Mouse (Mus musculus) cerebral cortex, adult 2 months (tissue): ENCODE results near the gene Lrrk1.

ENCODE experiments used
- WGBS: fragments of 180-500 bp; shearing (Covaris S2); methylation state at CpG from one replicate; pipeline ENCODE4 v1.1.7; 2018; 5-methylcytosine and 5-hydroxymethylcytosine counted together

The Lrrk1 gene

GRCm38 (mm10) chr7:66224541-66224940 lies 163.6 kb downstream of the Lrrk1 start:
- 98% methylated on average over 6 of the region's 6 CpGs for WGBS

GRCm38 (mm10) chr7:66223731-66224130 lies 164.4 kb downstream of the Lrrk1 start:
- WGBS = 91% methylated on average over 1 of the region's 1 CpGs

GRCm38 (mm10) chr7:66222621-66223091 lies 165.5 kb downstream of the Lrrk1 start:
- 67% methylated on average over 8 of the region's 8 CpGs for WGBS

GRCm38 (mm10) chr7:66219794-66220227 lies 168.3 kb downstream of the Lrrk1 start:
- 80% methylated on average over 4 of the region's 4 CpGs for WGBS

GRCm38 (mm10) chr7:66219028-66219793 lies 168.9 kb downstream of the Lrrk1 start:
- 80% methylated on average over 4 of the region's 4 CpGs for WGBS

GRCm38 (mm10) chr7:66218193-66219014 lies 169.7 kb downstream of the Lrrk1 start:
- WGBS = 58% methylated on average over 9 of the region's 9 CpGs

- 59% methylated on average over 7 of the region's 7 CpGs for WGBS
These were observed 170.5 kb downstream of the Lrrk1 start for GRCm38 (mm10) chr7:66217531-66218094.

- WGBS = 92% methylated on average over 7 of the region's 7 CpGs
These were observed 171.1 kb downstream of the Lrrk1 start for GRCm38 (mm10) chr7:66217011-66217410.

- 100% methylated on average over 1 of the region's 1 CpGs for WGBS
These were observed 172.2 kb downstream of the Lrrk1 start for GRCm38 (mm10) chr7:66215911-66216310.

- WGBS = 95% methylated on average over 6 of the region's 6 CpGs
These were observed 173.7 kb downstream of the Lrrk1 start for GRCm38 (mm10) chr7:66214477-66214876.

GRCm38 (mm10) chr7:66212887-66213286 lies 175.3 kb downstream of the Lrrk1 start:
- 100% methylated on average over 1 of the region's 1 CpGs for WGBS

- WGBS = 79% methylated on average over 2 of the region's 2 CpGs
These were observed 178.2 kb downstream of the Lrrk1 start for GRCm38 (mm10) chr7:66209920-66210319.

- WGBS = 94% methylated on average over 2 of the region's 2 CpGs
These were observed 186.5 kb downstream of the Lrrk1 start for GRCm38 (mm10) chr7:66201657-66202056.

GRCm38 (mm10) chr7:66200791-66201450 lies 187.2 kb downstream of the Lrrk1 start:
- WGBS = 66% methylated on average over 8 of the region's 8 CpGs

GRCm38 (mm10) chr7:66200383-66200782 lies 187.8 kb downstream of the Lrrk1 start:
- WGBS = 95% methylated on average over 3 of the region's 3 CpGs

GRCm38 (mm10) chr7:66199391-66199831 lies 188.7 kb downstream of the Lrrk1 start:
- WGBS = 69% methylated on average over 5 of the region's 5 CpGs

- 90% methylated on average over 10 of the region's 10 CpGs for WGBS
These were observed 189.7 kb downstream of the Lrrk1 start for GRCm38 (mm10) chr7:66198416-66198815.

GRCm38 (mm10) chr7:66196609-66197445 lies 191.3 kb downstream of the Lrrk1 start:
- WGBS = 64% methylated on average over 11 of the region's 11 CpGs

GRCm38 (mm10) chr7:66195881-66196280 lies 192.3 kb downstream of the Lrrk1 start:
- 82% methylated on average over 1 of the region's 1 CpGs for WGBS

GRCm38 (mm10) chr7:66194511-66194910 lies 193.6 kb downstream of the Lrrk1 start:
- 74% methylated on average over 3 of the region's 3 CpGs for WGBS

- 91% methylated on average over 10 of the region's 10 CpGs for WGBS
These were observed 197.8 kb downstream of the Lrrk1 start for GRCm38 (mm10) chr7:66190385-66190784.
